Mouse (Mus musculus): ENCODE measurements around the gene Atxn1. TPM values are rescaled to one million over a fixed set of nuclear protein-coding genes. Genes with fewer than 3 reads are reported as not detected.

The Atxn1 gene
- total RNA-seq, 2 experiments from 2014 or later = 47.6 to 49.1 TPM

GRCm38 (mm10) chr13:45735802-45736201 is 229.0 kb downstream of the Atxn1 start:
- no peak for DNase-seq (ENCODE audit: low spot score in 2 of 2)

- no peak for DNase-seq (ENCODE audit: low spot score in 2 of 2)
Measured at GRCm38 (mm10) chr13:45734531-45734930, 230.3 kb downstream of the Atxn1 start.

- DNase-seq (ENCODE audit: low spot score in 2 of 2) = no peak
Measured at GRCm38 (mm10) chr13:45732590-45732989, 232.2 kb downstream of the Atxn1 start.

GRCm38 (mm10) chr13:45726917-45727316 is 237.9 kb downstream of the Atxn1 start:
- no peak for DNase-seq (ENCODE audit: low spot score in 2 of 2)

GRCm38 (mm10) chr13:45726181-45726580 is 238.6 kb downstream of the Atxn1 start:
- no peak for DNase-seq (ENCODE audit: low spot score in 2 of 2)

- DNase-seq (ENCODE audit: low spot score in 2 of 2) = no peak
Measured at GRCm38 (mm10) chr13:45724507-45725259, 240.1 kb downstream of the Atxn1 start.

GRCm38 (mm10) chr13:45722885-45723284 is 241.9 kb downstream of the Atxn1 start:
- DNase-seq (ENCODE audit: low spot score in 2 of 2) = no peak

GRCm38 (mm10) chr13:45721621-45722020 is 243.2 kb downstream of the Atxn1 start:
- DNase-seq (ENCODE audit: low spot score in 2 of 2) = no peak

GRCm38 (mm10) chr13:45718850-45719249 is 246.0 kb downstream of the Atxn1 start:
- DNase-seq (ENCODE audit: low spot score in 2 of 2) = no peak

GRCm38 (mm10) chr13:45715583-45716180 is 249.1 kb downstream of the Atxn1 start:
- no peak for DNase-seq (ENCODE audit: low spot score in 2 of 2)

- no peak for DNase-seq (ENCODE audit: low spot score in 2 of 2)
Measured at GRCm38 (mm10) chr13:45710041-45710440, 254.8 kb downstream of the Atxn1 start.

GRCm38 (mm10) chr13:45709402-45709801 is 255.4 kb downstream of the Atxn1 start:
- no peak for DNase-seq (ENCODE audit: low spot score in 2 of 2)

- DNase-seq (ENCODE audit: low spot score in 2 of 2) = no peak
Measured at GRCm38 (mm10) chr13:45701296-45701790, 263.5 kb downstream of the Atxn1 start.

- DNase-seq (ENCODE audit: low spot score in 2 of 2) = no peak
Measured at GRCm38 (mm10) chr13:45698982-45699381, 265.8 kb downstream of the Atxn1 start.

GRCm38 (mm10) chr13:45696009-45696408 is 268.8 kb downstream of the Atxn1 start:
- DNase-seq (ENCODE audit: low spot score in 2 of 2) = no peak

- no peak for DNase-seq (ENCODE audit: low spot score in 2 of 2)
Measured at GRCm38 (mm10) chr13:45694921-45695437, 269.8 kb downstream of the Atxn1 start.

GRCm38 (mm10) chr13:45693953-45694352 is 270.9 kb downstream of the Atxn1 start:
- DNase-seq (ENCODE audit: low spot score in 2 of 2) = no peak

GRCm38 (mm10) chr13:45693534-45693933 is 271.3 kb downstream of the Atxn1 start:
- DNase-seq (ENCODE audit: low spot score in 2 of 2) = no peak

GRCm38 (mm10) chr13:45693126-45693525 is 271.7 kb downstream of the Atxn1 start:
- DNase-seq (ENCODE audit: low spot score in 2 of 2) = no peak

- DNase-seq (ENCODE audit: low spot score in 2 of 2) = no peak
Measured at GRCm38 (mm10) chr13:45692440-45692839, 272.4 kb downstream of the Atxn1 start.

- no peak for DNase-seq (ENCODE audit: low spot score in 2 of 2)
Measured at GRCm38 (mm10) chr13:45690426-45690825, 274.4 kb downstream of the Atxn1 start.

- DNase-seq (ENCODE audit: low spot score in 2 of 2) = no peak
Measured at GRCm38 (mm10) chr13:45688864-45689263, 275.9 kb downstream of the Atxn1 start.

Measured in adrenal gland, postnatal 4 days (tissue).